Mouse (Mus musculus): ENCODE data around the gene Nrd1. TPM values are rescaled to one million over a fixed set of nuclear protein-coding genes. Genes with fewer than 3 reads are reported as not detected.

Gene Nrd1
- polyA plus RNA-seq, 1 experiment, result 199 TPM

DNA sequence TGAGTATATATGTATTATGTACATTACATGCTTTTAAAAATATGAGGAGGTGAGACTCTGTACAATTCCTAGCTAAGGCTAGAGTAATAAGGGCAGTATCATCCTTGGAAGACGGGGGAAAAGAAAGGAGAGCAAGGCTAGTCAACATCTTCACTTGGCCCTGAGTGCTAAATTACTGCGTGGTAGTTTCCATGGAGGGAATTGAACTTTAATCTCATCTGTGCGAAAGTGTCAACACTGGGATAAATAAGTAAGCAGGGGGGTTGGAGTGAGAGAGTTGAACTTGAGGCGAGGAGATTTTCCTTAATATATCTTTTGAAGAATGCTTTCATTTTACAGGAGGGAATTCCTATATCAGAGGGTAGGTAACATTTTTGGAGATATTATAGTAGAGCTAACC is 13.6 kb downstream of the Nrd1 start:
- Histone ChIP-seq H3K4me1 (ENCODE audit: control insufficient read depth, insufficient read depth, low read length) (no peaks in the 10 kb centered on the region), H3K4me3 (ENCODE audit: low read depth, low read length) (no peak overlapping the region), H3K27me3 (ENCODE audit: control insufficient read depth, insufficient read depth, low read length, poor library complexity, severe bottlenecking) (no peaks in the 10 kb centered on the region), H3K9ac (ENCODE audit: low read depth, poor library complexity, severe bottlenecking) (no peak overlapping the region), H3K27ac (ENCODE audit: insufficient read depth, low read length) (no peak overlapping the region), H3K36me3 (ENCODE audit: control insufficient read depth, insufficient read depth, low read length, poor library complexity, severe bottlenecking) (peaks cover 20% of the 10 kb centered on the region), H3K9me3 (replicated peaks; ENCODE audit: control insufficient read depth, insufficient read depth, low read length, poor library complexity, severe bottlenecking) (no peaks in the 10 kb centered on the region)
- TF ChIP-seq POLR2A (IDR thresholded peaks at IDR 0.05; ENCODE audit: insufficient read depth, low read length) (no peak), EP300 (IDR thresholded peaks at IDR 0.05; ENCODE audit: insufficient read depth, low read depth, low read length) (no peak), CTCF (IDR thresholded peaks at IDR 0.05; ENCODE audit: low read depth, low read length) (no peak)

DNA sequence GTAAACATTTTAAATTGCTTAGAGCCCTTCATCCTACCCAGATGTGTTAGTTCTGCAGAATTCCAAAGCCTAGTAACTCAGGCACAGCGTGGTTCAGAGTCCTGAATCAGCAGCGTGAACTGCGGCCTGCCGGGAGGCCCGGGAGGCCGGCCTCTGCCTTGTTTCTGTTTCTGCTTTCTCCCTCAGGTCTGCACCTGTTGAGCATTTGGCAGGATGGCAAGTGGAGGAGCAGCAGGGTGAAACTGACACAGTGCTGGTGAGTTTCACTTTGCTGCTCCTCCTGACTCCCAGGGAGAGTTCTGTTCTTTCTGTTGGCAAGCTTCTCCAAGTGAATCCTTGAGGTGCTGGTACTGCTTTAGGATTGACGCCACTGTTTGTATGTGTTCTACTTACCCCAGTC is 17.0 kb downstream of the Nrd1 start:
- no peaks in the 10 kb centered on the region for H3K4me1 ChIP-seq (ENCODE audit: control insufficient read depth, insufficient read depth, low read length)
- peaks cover 20% of the 10 kb centered on the region for H3K36me3 ChIP-seq (ENCODE audit: control insufficient read depth, insufficient read depth, low read length, poor library complexity, severe bottlenecking)
- TF ChIP-seq EP300 (IDR thresholded peaks at IDR 0.05; ENCODE audit: insufficient read depth, low read depth, low read length) (no peak), POLR2A (IDR thresholded peaks at IDR 0.05; ENCODE audit: insufficient read depth, low read length) (no peak), CTCF (IDR thresholded peaks at IDR 0.05; ENCODE audit: low read depth, low read length) (no peak)
- no peaks in the 10 kb centered on the region for H3K27me3 ChIP-seq (ENCODE audit: control insufficient read depth, insufficient read depth, low read length, poor library complexity, severe bottlenecking)
- H3K9me3 ChIP-seq (replicated peaks; ENCODE audit: control insufficient read depth, insufficient read depth, low read length, poor library complexity, severe bottlenecking), result no peaks in the 10 kb centered on the region
- H3K9ac ChIP-seq (ENCODE audit: low read depth, poor library complexity, severe bottlenecking), result no peak overlapping the region
- H3K27ac ChIP-seq (ENCODE audit: insufficient read depth, low read length), result no peak overlapping the region
- H3K4me3 ChIP-seq (ENCODE audit: low read depth, low read length), result no peak overlapping the region

DNA sequence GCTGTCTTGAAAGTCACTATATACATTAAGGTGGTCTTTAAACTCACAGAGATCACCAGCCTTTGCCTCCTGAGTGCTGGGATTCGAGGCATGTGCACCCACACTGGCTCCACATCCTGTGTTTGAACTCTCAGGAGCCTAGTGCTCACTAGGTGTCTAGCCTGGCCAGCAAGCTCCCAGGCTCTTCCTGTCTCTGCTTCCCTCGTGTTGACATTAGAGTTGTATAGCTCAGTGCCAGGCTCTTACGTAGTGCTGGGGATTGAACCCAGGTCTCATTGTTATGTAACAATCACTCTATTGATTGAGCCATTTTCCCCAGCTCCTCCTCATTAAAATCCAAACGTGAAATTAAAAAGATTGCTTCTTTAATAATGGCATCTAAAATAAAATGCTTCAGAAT is 18.8 kb downstream of the Nrd1 start:
- Histone ChIP-seq H3K9me3 (replicated peaks; ENCODE audit: control insufficient read depth, insufficient read depth, low read length, poor library complexity, severe bottlenecking) (no peaks in the 10 kb centered on the region), H3K27ac (ENCODE audit: insufficient read depth, low read length) (no peak overlapping the region), H3K36me3 (ENCODE audit: control insufficient read depth, insufficient read depth, low read length, poor library complexity, severe bottlenecking) (peaks cover 15% of the 10 kb centered on the region), H3K9ac (ENCODE audit: low read depth, poor library complexity, severe bottlenecking) (no peak overlapping the region), H3K4me1 (ENCODE audit: control insufficient read depth, insufficient read depth, low read length) (no peaks in the 10 kb centered on the region), H3K4me3 (ENCODE audit: low read depth, low read length) (no peak overlapping the region), H3K27me3 (ENCODE audit: control insufficient read depth, insufficient read depth, low read length, poor library complexity, severe bottlenecking) (no peaks in the 10 kb centered on the region)
- TF ChIP-seq CTCF (IDR thresholded peaks at IDR 0.05; ENCODE audit: low read depth, low read length) (no peak), EP300 (IDR thresholded peaks at IDR 0.05; ENCODE audit: insufficient read depth, low read depth, low read length) (no peak), POLR2A (IDR thresholded peaks at IDR 0.05; ENCODE audit: insufficient read depth, low read length) (no peak)

DNA sequence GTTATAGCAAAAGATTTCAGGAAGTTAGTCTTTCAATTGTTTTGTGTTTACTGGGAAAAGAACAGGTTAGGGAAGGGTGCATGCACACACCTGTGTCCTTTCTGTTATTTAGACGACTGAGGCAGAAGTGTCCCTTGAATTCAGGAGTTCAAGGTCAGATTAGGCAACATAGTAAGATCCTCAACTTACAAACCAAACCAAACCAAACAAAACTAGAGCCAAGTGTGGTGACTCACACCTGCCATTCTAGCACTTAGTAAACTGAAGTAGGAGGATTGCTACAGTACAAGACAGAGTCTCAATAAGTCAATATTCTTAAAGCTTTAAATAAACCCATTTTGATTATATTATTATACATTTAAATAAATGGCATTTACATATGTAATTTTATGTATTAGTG is 21.5 kb downstream of the Nrd1 start:
- H3K27ac ChIP-seq (ENCODE audit: insufficient read depth, low read length), result no peak overlapping the region
- no peaks in the 10 kb centered on the region for H3K9me3 ChIP-seq (replicated peaks; ENCODE audit: control insufficient read depth, insufficient read depth, low read length, poor library complexity, severe bottlenecking)
- H3K27me3 ChIP-seq (ENCODE audit: control insufficient read depth, insufficient read depth, low read length, poor library complexity, severe bottlenecking), result no peaks in the 10 kb centered on the region
- TF ChIP-seq CTCF (IDR thresholded peaks at IDR 0.05; ENCODE audit: low read depth, low read length), result no peak
- TF ChIP-seq POLR2A (IDR thresholded peaks at IDR 0.05; ENCODE audit: insufficient read depth, low read length), result no peak
- no peak for TF ChIP-seq EP300 (IDR thresholded peaks at IDR 0.05; ENCODE audit: insufficient read depth, low read depth, low read length)
- H3K9ac ChIP-seq (ENCODE audit: low read depth, poor library complexity, severe bottlenecking), result no peak overlapping the region
- peaks cover 2% of the 10 kb centered on the region for H3K4me1 ChIP-seq (ENCODE audit: control insufficient read depth, insufficient read depth, low read length)
- H3K36me3 ChIP-seq (ENCODE audit: control insufficient read depth, insufficient read depth, low read length, poor library complexity, severe bottlenecking), result peaks cover 15% of the 10 kb centered on the region
- H3K4me3 ChIP-seq (ENCODE audit: low read depth, low read length), result no peak overlapping the region

DNA sequence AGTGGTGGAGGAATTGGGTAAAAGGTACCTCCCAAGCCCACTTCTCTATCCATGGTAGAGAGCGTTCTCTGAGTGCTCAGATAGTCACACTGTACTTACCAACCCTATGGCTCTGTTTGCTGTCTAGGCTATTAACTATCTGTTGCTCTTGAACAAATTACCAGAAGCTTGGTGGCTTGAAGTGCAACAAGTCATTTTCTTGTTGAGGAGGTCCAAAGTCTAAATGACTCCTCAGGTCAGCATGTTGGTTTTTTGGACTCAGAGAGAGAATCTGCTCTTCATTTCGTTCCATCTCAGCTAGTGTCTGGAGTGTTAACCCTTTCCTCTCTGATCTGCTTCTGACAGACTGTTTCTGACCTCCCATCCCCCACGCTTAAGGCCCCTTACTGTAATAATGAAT is 24.6 kb downstream of the Nrd1 start:
- Histone ChIP-seq H3K9ac (ENCODE audit: low read depth, poor library complexity, severe bottlenecking) (no peak overlapping the region), H3K36me3 (ENCODE audit: control insufficient read depth, insufficient read depth, low read length, poor library complexity, severe bottlenecking) (peaks cover 10% of the 10 kb centered on the region), H3K9me3 (replicated peaks; ENCODE audit: control insufficient read depth, insufficient read depth, low read length, poor library complexity, severe bottlenecking) (no peaks in the 10 kb centered on the region), H3K4me3 (ENCODE audit: low read depth, low read length) (no peak overlapping the region), H3K4me1 (ENCODE audit: control insufficient read depth, insufficient read depth, low read length) (peaks cover 6% of the 10 kb centered on the region), H3K27me3 (ENCODE audit: control insufficient read depth, insufficient read depth, low read length, poor library complexity, severe bottlenecking) (no peaks in the 10 kb centered on the region), H3K27ac (ENCODE audit: insufficient read depth, low read length) (peak overlapping the region; percentile 44)
- no peak for TF ChIP-seq POLR2A (IDR thresholded peaks at IDR 0.05; ENCODE audit: insufficient read depth, low read length)
- TF ChIP-seq CTCF (IDR thresholded peaks at IDR 0.05; ENCODE audit: low read depth, low read length), result no peak

DNA sequence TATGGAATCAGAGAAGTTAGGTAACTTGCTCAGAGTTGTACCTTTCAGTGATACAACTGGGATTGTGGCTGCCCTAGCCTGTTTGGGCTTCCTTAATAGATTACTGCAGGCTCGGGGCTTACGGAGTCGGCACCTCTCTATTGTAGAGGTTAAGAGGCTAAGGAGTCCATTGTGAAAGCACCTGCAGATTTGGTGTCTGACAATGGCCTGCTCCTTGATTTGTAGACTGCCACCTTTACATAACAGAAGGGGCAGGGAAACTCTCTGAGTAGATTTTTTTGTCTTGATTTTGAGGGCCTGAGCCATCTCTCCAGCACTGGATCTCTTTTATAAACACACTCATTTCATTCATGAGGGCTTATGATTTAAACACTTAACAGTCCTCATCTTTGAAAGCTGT is 26.1 kb downstream of the Nrd1 start:
- no peak for TF ChIP-seq POLR2A (IDR thresholded peaks at IDR 0.05; ENCODE audit: insufficient read depth, low read length)
- TF ChIP-seq EP300 (IDR thresholded peaks at IDR 0.05; ENCODE audit: insufficient read depth, low read depth, low read length), result peak; percentile 73
- Histone ChIP-seq H3K27me3 (ENCODE audit: control insufficient read depth, insufficient read depth, low read length, poor library complexity, severe bottlenecking) (no peaks in the 10 kb centered on the region), H3K27ac (ENCODE audit: insufficient read depth, low read length) (no peak overlapping the region), H3K9ac (ENCODE audit: low read depth, poor library complexity, severe bottlenecking) (no peak overlapping the region), H3K4me1 (ENCODE audit: control insufficient read depth, insufficient read depth, low read length) (peaks cover 6% of the 10 kb centered on the region), H3K9me3 (replicated peaks; ENCODE audit: control insufficient read depth, insufficient read depth, low read length, poor library complexity, severe bottlenecking) (no peaks in the 10 kb centered on the region), H3K36me3 (ENCODE audit: control insufficient read depth, insufficient read depth, low read length, poor library complexity, severe bottlenecking) (peaks cover 15% of the 10 kb centered on the region), H3K4me3 (ENCODE audit: low read depth, low read length) (no peak overlapping the region)
